Mouse (Mus musculus) granulocyte monocyte progenitor cell, adult 5-6 weeks (primary cell): Measurements from ENCODE around the gene Fam49a. TPM values are rescaled to one million over a fixed set of nuclear protein-coding genes. Genes with fewer than 3 reads are reported as not detected.
"Not testable (repeated sequence)": the region's sequence is repeated elsewhere in the genome, so short reads cannot be mapped to it uniquely, and the experiment has no call there.

Source experiments
- ATAC-seq: replicated peaks from 2 replicates; pipeline ENCODE4 v1.8.0; 2016; ENCODE audit warnings: mild to moderate bottlenecking, moderate TSS enrichment, inconsistent platforms; ENCODE audit not compliant: poor library complexity, severe bottlenecking
- total RNA-seq, 2 experiments: library from RNA; stranded (forward) in 1 of 2; stranded (reverse) in 1 of 2; fragments of 200-712, 200-1000 nt in 1 of 2; fragments of >200 nt in 1 of 2; fragmentation: Nextera tagmentation in 1 of 2; gene quantifications; 2 replicates each; pipeline ENCODE4 v1.2.3; 2014 to 2017

Gene Fam49a
- total RNA-seq (2014; fragmentation: Nextera tagmentation) (6.4 and 9.3 TPM in 2 replicates), total RNA-seq (2017) (4.4 and 6.7 TPM in 2 replicates)

DNA sequence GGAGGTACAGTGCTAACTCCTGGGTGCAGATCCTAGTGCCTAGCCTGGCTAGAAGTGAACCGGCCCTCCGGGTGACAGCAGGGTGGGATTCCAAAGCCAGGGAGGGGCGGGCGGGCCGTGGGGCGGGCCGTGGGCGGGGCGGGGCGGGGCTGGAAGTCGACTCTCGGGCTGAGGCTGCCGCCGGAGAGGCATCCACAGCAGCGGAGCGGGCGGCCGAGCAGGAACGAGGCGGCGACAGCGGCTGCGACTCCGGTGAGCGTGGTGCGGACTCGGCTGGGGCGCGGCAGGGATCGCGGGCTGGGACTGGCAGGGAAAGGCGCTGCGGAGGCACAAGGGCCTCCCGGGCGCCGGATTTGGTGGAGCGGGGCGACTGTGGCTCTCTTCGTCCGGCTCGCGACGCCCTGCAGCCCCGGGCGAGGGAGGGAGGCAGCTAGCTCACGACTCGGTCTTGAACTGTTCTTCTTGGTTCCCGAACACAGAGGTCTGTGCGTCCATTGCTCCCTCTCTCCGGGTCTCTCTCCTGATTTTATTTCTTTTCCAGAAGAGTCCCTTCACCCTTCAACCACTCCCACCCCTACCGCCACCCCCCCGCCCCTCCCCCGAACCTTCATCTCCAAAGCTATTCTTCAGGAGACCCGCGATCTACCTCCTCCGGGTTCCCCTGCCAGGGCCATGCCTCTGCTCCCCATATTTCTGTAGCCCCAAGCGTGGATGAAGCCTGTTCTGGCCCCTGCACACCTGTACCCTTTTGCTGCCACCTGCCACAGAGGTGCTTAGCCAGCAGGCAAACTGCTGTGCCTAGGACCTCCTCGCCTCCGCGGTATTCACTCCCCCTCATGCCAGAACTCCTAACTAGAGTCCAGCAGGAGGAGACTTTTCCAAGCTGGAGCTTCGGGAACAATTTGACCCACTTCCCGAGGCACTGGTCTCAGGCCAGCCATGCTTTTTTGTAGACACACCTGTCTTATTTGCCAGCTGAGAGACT lies at the start of gene Fam49a:
TSS of gene Fam49a (plus strand) at position 153 of the 985 bp plus-strand sequence.
- ATAC-seq: peak; percentile 81

DNA sequence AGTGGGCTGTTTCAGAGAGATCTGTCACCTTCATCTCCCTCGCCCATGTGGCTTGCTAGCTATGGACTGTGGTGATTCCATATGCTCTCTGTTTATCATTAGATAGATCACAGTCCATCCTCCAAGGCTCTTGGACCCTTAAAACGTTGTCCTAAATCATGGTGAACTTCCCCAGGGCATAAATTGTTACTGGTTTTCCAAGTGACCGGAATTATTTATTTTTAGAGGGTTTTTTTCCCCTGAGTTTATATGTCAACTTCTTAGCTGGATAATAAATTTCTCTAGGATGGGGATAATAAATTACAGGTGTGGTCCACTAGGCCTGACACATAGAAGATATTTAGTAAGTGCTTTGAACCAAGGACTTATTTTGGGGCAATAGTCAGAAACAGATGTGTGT lies 48.4 kb upstream of the Fam49a start:
- ATAC-seq: no peak

DNA sequence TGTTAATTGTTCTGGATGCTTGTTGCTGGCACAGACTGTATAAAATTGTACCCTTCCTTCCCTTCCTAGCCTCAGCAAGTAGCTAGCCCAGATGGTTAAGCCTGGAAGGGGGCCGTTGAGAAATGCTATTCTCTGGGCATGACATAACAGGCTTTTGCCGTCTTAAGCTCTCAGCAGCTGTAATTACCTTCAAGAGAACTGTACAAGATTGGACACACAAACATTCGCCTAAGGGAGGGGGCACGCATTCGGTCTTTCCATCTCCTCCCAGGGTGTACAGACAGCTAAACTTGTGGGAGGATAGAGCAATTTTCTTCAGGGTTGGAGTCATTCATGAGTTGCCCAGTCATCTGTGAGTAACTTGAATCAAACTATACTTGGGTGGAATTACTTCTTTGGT lies 43.0 kb upstream of the Fam49a start:
- no peak for ATAC-seq

DNA sequence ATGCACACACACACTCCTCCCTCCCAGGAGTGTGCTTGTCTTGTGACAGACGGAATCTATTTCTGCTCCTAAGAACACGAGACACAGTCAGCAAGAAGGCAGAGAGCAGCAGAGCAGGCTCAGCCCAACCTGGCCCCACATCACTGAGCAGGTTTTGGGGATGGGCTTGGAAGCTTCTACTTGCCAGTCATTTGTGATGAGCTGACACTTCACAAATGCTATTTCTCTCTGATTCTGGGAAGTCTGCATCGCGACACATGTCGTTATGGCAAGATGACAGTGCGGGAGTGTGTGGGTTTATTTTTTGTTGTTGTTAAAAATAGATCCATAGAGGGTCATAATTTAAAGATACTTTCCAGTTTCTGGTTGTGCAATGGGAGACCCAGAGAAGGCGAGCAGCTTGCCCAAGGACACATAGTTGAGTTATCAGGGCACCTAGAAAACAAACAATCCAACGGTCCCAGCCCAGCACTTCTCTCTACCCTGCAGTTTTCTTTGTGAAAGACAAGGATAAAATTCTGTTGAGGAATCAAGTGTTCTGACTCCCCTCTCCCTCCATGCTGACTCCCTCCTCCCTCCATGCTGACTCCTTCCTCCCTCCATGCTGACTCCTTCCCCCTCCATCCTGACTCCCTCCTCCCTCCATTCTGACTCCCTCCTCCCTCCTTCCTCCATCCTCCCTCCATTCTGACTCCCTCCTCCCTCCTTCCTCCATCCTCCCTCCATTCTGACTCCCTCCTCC lies 41.0 kb upstream of the Fam49a start:
- no peak for ATAC-seq

DNA sequence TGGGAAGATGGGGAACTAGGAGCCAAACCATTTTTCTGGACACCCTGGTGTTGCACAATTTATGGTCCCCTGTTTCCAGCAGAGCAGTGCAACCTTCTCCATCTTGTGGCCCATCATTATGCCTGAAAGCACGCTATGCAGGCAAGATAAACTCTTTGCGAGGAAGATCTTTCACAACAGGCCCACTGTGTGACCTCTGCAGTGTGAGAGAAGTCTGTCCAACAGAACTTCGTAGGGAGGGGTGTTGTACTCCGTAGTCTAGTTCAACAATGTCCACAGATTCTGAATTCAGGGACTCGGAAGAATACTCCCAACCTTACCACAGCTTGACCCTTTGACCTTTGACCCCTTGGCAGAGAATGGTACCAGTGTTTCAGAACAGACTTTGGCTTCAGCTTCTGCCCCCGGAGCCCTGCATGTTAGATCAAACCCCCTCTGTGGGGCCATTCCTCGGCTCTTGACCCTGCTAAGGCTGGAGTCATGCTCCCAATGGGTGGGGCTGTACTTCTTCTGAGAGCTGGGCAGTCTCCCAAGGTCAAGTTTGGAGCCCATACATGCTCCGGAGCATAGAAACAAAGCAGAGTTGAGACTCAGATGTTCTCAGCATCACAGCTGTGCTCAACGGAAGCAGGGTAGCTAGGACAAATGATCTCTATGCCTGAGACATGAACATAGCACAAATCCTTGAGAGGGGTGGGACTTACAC lies 39.2 kb upstream of the Fam49a start:
- peak; percentile 40 for ATAC-seq

DNA sequence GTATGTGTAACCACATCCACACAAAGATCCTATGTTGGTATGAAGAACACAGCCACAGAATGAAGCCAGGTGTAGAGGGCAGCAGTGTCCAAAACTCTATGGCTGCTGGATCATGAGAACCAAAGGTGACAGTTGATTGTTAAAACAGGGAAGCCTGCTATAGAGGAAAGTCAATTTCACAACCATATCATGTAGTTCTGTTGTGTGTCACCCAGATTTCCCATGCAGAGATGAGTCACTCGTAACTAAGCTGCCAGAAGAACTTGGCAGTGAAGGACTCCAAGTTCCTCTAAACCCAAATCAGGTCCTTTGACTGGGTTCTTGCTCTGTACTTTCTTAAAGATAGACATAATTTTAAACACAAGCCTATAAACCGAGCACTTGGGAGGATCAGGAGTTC lies 38.6 kb upstream of the Fam49a start:
- peak; percentile 86 for ATAC-seq

DNA sequence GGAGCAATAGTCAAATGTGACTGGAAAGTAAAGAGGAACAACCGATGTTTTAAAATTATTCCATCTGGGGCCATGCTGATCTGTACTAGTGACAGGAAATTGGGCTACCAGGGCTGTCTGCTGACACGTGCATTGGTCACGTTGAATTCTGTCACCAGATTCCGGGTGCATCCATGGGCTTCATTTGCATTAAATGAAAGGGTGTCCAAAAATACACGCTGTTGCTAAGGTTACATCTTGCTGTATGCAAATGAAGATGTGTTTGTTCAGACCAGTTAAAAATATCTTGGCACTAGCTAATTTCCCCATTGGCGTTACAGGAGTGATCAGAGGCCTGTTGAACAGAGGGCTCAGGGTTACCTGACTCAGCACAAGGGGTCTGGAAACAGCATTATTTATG lies 36.2 kb upstream of the Fam49a start:
- ATAC-seq: no peak

DNA sequence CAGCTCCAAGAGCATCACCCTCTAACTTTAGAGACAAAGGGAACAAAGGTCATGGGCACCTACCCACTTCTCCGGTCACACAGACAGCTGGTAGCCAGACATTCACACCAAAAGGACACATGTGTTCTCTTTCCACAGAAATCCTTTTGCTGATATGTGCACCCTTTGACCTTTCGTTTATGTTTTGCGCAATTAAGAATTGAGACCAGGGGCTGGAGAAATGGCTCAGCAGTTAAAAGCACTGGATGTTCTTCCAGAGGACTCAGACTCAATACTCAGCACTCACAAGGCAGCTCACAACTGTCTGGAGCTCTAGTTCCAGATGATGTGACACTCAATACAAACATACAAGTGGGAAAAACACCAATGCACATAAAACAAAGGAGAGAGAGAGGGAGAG lies 34.3 kb upstream of the Fam49a start:
- ATAC-seq: no peak

DNA sequence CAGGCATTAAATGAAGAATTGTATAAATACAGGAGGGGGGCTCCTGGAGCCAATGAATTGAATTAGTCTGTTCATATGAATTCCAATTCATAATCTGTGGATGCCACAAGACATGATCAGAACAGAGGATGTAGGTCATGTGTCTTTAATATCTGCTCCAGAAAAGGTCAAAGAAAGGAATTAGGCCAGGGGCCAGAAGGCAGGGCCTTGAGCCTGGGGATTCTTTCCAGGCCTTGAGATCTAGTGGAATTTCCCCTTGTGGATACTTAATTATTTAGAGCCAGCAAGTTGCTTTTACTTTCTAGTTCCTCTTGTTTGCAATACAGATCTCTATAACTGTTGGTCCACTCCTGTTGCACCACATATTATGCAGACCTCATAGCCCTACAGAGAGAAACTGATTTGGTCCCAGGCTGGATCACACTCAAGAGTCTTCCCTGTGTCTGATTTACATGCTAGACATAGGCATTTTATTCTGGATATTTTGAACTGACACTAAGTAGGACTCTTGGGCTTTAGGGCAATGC lies 31.8 kb upstream of the Fam49a start:
- peak; percentile 88 for ATAC-seq

DNA sequence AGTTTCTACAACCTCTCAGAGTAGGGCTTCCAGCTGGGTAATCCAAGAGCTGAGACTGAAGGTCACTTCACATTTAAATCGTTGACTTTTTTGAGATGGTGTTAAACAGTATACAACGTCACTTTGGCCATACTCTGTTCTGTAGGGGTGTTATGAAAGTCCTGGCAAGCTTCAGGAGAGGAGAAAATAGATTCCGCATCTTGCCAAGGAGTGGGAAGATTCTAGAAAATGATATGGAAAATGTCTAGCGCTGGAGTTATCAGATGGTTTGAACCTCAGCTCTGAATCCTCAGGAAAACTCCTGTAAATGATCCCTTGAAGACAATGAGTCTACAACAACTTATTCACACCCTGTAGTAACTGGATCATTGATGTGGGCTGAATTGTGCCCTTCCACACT lies 29.8 kb upstream of the Fam49a start:
- ATAC-seq: no peak

DNA sequence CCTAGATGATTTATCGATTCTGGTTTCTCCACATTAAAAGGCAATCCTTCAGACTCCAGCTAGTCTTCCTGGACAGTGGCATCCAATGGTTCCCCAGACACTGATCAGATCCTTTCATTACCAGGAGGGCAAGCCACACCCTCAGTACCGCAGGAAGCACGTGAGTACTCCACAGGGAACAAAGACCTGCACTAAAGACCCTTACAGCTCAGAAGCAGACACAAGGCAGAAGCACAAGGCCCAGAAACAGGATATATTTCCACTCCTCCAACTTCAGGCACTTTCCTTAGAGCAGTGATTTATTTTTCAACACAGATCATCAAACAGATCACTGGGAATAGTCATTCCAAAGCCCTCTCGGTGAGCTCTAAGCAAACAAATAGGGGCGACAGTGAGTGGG lies 25.0 kb upstream of the Fam49a start:
- ATAC-seq: no peak

DNA sequence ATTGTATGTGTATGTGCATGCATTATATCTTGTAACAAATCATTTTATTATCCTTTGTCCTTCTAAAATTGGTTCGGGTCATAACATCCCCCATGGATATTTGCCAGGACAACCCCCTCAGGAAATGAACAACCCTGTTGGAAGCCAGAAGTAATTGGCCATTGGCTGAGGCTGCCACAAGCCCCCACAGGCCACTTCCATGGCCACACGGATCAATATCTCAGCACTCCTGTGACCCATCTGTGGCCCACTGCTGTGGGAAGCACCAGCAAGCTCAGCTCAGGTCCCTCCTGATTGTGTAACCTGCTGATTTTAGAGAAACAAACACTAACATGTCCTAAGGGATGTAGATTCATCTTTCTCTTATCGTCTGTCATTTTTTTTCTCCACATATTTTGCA lies 22.4 kb upstream of the Fam49a start:
- no peak for ATAC-seq

DNA sequence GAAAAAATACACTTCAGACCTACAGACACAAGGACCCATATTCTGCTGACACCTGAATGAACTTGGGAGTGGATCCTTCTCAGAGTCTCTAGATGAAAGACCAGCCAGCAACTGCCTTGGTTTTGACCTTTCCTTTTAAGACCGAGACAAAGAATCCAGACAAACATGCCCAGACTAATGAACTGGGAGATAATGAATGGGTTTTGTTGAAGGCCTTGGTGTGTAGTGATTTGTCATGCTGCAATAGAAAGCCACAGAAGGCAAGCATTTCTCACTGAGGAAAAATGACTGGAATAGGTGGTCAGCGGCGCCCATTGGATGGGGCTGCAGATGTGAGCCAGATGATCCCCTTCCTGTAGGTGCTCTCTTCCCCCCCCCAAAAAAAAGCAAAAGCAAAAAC lies 18.8 kb upstream of the Fam49a start:
- no peak for ATAC-seq

DNA sequence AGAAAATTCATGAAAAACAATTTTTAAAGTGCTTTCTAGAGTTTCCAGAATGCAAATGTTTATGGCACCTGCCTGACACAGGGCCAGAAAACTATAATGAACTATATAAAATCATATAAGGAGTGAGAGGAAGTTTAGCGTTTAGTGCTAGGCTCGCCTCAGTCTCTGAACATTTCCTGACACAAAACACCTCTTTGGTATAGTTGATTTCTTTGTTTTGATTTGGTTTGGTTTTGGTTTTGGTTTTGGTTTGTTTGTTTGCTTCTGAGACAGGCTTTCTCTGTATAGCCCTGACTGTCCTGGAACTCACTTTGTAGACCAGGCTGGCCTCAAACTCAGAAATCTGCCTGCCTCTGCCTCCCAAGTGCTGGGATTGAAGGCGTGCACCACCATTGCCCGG lies 14.9 kb upstream of the Fam49a start:
- ATAC-seq: not testable (repeated sequence)

DNA sequence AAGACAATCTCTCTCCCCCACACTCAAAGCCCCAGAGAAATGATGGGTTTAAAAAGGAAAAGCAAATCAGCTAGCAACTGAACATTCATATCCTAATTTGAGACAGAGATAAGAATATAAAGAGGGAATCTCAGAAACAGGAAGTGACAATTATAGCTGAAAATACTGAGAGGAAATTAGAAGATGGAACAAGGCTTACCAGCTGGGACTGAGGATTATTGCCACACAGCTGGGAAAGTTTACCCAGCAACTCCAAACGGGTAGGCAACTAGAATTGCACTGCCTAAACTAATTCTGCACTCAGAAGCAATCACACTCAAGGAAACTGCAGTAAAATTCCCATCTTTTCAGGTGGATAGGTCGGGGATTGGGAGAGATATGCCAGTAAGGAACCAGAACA lies 12.4 kb upstream of the Fam49a start:
- ATAC-seq: peak; percentile 95

DNA sequence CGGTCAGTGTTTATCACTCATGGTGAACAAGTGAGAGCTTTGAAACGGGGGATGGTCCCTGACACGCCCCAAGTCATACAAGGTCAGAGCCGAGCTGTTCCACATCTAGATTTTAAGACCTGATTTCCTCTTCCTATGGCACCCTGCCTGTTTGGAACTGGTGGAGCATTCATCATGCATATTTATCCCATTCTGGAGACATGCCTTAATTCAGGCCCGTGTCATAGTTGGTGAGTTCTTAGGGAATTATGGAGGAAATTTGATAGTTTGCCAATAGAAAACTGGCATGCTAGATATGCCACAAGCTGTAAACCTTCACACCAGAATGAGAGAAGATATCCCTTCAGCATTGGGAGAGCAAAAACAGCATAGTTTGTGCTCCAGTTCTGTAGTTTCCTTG lies 8.4 kb upstream of the Fam49a start:
- ATAC-seq: no peak

DNA sequence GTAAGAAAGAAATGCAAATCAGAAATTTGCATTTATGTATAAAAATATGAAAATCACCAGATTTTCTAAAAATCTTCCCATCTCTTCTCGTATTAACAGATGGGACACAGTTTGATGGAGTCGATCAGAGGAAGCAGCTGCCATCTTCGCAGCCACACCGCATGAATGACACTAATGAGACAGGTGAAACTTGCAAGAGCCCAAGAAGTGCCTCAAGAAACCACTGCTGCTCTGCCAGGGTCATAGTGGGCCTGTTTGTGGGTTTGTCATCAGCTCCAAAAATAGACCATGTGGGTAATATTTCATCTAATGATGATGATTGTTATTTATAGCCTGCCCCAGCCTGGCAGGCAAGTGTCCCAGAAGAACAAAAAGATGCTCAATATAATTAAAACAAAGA lies 7.8 kb upstream of the Fam49a start:
- ATAC-seq: no peak

DNA sequence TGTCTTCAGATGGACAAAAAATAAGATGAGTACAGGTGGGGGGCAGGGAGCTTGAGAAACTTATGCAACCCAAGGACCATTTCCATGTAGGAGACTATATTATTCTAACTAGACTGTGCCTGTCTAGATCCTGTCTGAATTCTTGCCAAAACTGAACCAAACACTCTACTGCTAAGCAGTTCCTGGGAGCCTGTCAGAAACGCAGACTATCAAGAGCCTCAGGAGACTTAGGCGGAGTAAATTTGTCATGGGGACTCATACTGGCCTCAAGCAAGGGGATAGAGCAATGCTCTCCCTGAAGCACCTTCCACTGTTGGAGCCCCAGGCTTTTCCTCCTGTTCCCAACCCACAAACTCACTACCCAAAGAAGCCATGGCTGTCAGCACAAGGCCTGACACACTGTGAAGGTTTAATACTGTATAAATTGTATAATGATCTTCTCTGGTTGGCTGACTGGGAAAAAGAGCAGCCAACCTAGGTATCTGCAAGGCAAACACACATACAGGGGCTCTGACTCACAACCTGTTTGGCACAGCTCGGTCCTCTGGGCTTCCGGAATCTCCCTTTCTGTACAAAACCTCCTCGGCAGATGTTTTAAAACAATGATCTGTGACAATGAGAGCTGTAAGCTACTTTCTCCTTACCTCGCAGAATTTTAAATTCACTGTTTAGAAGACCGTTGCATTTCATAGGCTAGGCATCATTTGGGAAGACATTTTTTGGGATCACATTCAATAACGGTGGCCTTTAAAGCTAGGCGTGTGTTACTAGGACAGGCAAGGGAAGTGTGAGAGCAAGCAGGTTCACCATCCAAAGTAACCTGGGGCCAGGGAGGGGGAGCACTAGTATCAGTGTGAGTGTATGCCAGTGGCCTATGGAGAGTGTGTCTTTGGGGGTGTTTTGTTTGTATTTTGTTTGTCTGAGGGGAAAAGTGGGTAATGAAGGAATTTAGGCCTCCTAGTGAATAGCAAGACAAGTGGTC lies 669 bp upstream of the Fam49a start:
- no peak for ATAC-seq

DNA sequence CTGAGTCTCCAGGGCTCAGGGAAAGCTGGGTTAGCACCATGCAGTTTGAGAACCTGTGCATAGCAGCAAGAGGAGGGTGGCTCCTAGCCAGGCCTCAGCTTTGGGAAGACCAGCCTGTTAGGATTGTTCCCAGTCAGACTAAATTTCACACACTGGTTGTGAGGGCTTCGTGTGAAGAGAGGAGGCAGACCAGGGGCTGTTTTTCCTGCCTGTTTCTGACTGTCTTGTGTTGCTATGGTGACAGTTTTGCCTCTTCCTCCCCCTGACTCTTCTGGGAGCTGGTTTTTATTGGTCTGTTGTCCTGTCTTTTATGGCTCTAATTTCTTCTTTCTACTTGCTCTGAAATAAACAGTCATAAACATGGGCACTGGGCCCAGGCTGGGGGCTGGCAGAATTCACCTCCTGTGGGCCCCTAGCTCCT lies 1.4 kb downstream of the Fam49a start:
- no peak; the same call in 1 of the 2 replicates for ATAC-seq
